Mouse (Mus musculus): ENCODE results near the gene Chrna7. TPM values are rescaled to one million over a fixed set of nuclear protein-coding genes. Genes with fewer than 3 reads are reported as not detected.

Gene Chrna7
- polyA plus RNA-seq (2014; fragmentation: Illumina TruSeq; extraction: RNeasy Lipid Tissue Mini Kit (QIAGEN cat#74804); ENCODE audit: low read depth, low replicate concordance) = 12.1 TPM

DNA sequence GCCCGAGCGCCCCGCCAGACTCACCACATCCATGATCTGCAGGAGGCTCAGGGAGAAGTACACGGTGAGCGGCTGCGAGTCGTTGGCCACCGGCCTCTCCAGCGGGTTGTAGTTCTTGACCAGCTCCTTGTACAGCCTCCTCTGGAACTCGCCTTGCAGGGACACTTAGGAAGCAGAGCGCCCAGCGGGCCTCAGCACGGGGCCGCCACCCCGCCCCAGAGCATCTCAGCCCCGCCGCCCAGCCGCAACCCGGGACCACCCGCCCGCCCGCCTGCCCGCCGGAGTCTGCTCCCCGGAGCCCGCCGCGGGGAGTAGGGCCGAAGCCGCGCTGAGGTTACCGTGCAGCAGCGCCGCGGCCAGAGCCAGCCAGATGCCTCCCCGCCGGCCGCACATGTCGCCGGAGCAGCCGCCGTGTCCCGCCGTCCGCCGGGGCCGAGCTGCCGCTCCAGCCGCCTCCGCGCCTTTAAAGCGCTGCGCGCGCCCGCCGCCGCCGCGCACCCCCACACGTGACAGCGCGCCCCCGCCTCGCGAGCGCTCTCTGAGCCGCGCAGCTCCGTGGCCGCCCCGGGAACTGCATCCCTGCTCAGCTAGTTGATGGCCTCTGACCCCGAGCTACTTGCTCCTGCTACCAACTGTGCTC is at the start of gene Chrna7:
Gene Chrna7 (minus strand): TSS at position 486 of the 640 bp plus-strand sequence.

Other genes starting within 250 kb of the Chrna7 start
- gene Otud7a, start 232.2 kb upstream of the Chrna7 start, polyA plus RNA-seq (2014; fragmentation: Illumina TruSeq; extraction: RNeasy Lipid Tissue Mini Kit (QIAGEN cat#74804); ENCODE audit: low read depth, low replicate concordance) = not detected

All from adrenal gland, adult 10 weeks (tissue).